Mouse (Mus musculus) spleen, embryonic (tissue): Measurements from ENCODE around the gene Gm3139.
"Not testable (repeated sequence)": the region's sequence is repeated elsewhere in the genome, so short reads cannot be mapped to it uniquely, and the experiment has no call there.

Source experiments
- CTCF ChIA-PET: fragments of 350-600 bp; sonication (Branson Sonifier 250); formaldehyde crosslinking; loops from one replicate; lab custom pipeline; 2022; lab: Charles Lee

Gm3139 gene

DNA sequence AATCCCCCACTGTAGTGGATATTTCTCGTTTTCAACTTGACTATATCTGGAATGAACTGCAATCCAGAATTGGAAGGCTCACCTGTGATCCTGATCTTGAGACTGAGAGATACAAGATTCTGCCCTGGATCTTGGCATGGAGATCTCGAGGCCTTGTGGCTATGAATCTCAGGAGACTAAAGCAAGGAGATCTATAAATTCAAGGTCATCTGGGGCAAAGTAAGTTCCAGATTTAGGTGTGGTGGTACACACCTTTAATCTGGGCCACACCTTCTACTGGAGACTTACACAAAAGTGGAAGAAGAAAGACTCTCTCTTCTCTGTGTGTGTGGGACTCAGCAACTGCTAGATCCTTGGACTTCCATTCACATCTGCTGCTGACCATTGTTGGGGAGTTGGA is at the start of gene Gm3139:
Gm3139 (plus strand) TSS at position 301 of the 400 bp plus-strand sequence.
- CTCF ChIA-PET = not testable (repeated sequence)
